Mouse (Mus musculus) embryo, embryonic 11.5 days (tissue): Measurements from ENCODE around the gene Flt3.
A peak's percentile ranks its signal among the peaks of the same experiment; 100 is the strongest.

Experiments used
- DNase-seq: peaks from one replicate; pipeline ENCODE4 v3.0.0-alpha.2; 2012; ENCODE audit warnings: low read depth, low spot score

Gene Flt3

DNA sequence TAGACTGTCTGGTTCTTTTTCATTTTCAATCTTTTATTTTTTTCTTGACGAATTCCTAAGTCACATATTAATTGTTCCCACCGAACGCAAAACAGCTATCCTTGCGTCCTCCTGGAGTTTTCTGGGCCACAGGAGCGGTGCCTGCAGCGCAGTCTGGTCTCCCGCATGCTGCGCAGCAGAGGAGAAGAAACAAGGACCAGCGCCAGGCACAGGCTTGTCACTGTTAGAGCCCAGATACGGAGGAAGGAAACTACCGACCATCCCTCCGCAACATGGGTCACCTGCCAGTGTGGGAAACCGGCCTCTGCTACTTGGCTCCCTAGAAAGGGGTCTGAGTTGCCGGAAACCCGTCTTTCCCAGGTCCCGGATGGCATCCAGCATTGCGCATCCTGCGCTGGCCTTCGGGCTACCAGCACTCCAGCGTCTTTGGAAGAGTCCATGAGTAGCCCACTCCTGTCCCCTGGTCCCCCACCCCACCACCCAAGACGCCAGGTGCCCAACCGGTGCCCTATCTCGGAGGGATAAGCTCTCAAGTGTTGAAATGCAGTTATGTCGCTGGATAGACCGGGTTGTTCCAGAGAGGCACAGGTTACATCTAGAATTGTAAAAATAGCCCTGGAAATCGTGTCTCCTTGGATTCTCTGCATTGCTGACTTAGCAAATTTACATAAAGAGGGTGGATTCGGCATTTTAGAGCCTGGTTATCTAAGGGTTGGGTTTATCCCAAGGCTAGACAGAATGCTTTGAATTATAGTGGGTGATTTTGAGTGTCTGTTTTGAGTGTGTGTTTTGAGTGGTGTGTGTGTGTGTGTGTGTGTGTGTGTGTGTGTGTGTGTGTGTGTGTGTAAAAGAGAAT lies 87.2 kb downstream of the Flt3 start:
- no peak for DNase-seq

DNA sequence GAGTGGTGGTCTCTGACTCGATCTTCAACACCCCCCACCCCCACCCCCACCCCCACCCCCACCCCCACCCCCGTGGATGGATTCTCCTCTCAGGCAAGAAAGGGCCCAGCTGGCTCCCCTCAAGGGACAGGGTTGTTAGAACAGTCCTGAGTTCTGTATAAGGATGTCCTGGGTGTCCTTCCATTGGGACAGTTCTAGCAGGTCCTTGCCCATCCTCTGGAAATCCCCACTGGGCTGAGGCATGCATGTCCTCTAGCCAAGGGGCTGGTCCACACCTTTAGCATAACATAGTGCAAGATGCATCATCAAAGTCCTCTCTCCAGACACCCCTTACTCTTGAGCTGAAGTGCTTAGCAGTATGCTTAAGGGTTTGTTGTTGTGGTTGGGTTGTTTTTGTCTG lies 90.5 kb downstream of the Flt3 start:
- no peak for DNase-seq

DNA sequence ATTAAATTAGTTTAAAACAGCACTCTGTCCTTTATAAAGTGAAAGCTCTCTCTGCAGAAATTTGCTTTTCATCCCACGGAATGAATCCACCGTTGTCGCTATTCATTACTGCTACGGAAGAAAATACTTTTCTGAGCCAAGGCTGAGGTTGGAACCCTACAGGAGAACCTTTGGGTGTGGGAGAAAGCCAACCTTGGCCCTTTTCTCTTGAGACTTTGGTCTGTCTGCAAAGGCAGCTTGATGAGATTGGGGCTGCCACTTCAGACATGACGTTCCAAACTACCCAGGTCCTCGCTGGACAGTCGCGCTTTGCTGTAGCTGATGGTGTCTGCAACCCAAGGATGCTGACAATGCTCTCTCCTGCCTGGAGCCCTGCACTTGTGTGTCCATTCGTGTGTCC lies 91.8 kb downstream of the Flt3 start:
- DNase-seq: no peak

DNA sequence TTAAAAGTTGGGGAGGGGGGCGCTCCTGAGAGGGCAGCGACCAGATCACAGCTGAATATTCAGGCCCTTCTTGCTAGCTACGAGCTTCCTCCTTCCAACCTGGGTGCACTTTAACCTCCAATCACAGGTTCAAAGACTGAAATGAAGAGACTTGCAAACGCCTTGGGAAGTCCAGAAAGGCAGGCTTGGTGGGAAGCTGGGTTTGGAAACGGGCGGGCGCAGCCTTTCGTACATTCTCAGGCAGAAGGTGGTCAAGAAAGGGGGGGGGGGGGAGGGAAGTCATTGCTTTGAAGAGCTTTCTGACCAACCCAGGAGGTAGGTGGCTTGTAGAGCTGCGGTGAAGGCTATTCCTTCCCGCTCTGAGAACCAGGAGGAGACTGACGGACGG lies 92.9 kb downstream of the Flt3 start:
- no peak for DNase-seq

DNA sequence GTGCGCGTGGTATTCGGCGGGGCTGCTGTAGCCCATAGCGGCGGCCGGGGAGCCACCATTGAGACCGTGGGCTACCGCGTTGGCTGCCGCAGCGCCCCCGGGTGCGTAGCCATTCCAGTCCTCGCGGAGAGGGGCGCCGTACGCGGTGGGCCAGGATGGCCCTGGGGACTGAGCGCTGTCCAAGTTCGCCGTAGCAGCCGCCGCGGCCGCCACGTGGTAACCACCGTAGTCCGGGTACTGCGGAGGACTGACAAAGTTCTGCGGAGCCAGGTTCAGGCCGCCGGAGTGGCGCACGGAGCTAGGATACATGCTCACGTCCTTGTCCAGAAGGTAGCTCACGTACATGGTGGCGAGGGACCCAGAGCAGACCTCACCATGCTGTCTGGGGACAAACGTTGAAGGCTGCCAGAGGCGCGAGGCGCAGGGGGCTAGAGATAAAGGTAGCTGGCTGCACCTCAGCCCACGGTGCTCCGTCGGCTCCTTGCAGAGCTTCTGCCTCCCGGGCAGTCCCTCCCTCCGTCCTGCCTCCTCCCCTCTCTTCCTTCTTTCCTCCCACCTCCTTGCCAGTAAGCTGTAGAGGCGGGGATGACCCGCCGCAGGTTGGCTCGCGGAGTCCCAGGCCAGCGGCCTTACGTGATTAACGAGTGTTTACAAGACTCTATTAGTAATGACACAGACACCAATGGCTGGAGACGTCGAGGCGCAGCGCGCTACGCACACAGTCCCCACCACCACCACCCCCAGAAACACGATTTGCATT lies 93.5 kb downstream of the Flt3 start, which contains the start of gene Cdx2:
Cdx2 (minus strand) TSS at position 633 of the 760 bp plus-strand sequence.
- DNase-seq: no peak

DNA sequence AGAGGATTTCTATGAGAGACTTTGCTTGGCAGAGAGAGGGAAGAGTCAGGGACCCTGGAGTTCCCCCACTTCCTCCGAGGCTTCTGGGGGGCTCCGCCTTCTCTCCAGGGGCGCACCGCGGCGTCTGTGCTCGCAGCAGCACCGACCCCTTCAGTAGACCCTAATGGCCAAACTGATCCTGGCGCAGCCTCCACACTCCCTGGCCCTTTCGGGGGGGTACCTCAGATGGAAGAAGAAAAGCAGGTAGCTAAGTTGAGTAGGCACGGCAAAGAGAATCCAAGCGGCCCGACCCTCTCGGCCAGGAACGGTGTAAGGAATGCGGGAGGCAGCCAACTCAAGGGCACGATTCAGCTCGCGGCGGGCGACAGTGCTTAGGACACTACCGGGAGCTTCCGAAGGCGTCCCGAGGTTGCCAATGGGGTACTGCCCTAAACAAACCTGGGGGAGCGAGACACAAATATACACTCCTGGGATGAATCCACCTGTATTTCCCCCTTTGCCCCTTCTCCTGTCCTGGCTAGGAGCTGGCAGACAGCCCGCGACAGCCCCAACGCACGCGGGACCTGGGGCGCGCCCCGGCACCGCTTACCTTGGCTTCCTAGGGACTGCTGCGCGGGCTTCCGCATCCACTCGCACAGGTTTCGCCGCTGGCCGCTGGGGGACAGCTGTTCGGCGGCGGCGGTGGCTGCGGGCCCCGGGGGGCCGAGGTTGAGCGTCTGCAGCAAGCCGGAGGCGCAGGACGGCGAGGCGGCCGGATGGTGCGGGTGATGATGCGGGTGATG lies 94.2 kb downstream of the Flt3 start:
- no peak for DNase-seq

DNA sequence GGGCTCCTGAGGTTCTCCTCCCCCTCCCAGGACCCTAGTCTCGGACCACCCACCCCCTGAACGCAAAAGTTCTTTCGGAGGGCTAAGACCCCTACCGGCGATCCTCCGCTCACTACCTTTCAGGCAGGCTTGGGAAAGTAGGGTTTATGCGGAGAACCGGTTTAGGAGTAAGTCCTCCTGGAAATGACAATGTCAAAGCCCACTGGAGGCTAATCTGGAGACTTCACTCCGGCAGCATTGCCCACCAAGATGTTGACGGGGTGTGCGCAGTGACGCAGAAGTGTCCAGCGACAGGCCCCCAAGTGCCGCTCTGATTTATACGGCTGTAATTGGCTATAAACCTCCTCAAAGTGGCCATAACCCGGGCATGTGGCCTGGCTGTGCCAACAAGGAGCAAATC lies 95.1 kb downstream of the Flt3 start:
- DNase-seq: no peak

DNA sequence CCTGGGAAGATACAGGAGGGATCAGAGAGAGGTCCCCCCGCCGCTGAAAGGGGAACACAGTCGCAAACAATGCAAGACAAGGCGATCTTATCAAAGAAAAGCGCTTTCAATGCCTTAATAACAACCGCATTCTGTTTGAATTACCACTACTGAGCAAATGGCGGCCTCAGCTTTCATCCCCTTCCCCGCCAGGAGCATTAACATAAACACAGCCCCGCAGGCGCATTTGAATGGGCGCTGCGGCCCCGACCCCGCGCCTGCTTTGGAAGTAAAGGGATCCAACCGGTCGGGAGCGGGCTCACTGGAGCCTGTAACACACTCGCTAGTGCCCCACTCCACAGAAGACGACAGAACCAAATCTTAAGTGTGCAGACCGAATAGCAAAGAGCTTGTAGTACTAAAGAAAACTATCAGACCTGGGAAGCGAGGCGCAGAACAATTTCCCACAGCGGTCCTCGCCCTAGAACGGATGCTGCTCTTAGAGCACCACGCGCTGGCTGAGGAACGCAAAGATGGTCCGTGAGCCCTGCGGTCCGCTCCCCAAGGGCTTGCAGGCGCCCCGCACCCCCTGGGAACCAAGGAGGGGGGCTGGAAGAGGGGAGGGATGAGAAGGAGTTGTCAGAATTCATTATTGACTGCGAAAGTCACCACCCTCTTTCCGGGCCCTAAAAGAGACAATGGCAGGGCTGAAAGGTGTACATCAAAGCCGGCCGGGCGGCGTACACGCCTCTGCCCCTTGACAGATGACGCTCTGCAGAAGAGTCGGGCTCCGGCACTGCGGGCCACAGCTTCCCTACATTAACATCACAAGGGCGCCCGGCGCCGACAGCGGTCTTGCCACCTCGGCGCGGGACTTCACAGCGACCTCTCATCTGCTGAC lies 95.8 kb downstream of the Flt3 start:
- DNase-seq: no peak

DNA sequence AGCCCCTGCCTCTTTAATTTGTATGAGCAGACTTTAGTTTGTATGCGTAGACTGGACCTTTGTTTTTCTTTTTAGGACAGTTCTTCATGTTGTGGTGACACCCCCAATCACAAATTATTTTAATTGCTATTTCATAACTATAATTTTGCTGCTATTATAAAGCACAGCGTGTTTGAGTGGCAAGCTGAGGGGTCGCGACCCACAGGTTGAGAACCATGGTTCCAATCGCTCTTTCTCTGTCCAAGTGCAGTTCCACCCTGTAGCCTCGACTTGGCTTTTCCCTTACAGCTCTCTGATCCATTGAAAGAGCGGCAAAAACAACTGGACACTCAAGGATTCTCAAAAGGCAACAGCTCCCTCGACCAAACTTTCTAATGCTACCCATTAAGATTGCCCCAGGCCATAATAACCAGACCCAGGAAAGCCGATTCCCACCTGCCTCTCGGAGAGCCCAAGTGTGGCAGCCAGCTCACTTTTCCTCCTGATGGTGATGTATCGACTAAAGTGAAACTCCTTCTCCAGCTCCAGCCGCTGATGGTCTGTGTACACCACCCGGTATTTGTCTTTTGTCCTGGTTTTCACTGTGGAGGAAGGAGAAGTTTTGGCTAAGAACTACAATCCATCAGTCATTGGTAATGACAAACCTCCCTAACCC lies 97.4 kb downstream of the Flt3 start:
- no peak for DNase-seq

DNA sequence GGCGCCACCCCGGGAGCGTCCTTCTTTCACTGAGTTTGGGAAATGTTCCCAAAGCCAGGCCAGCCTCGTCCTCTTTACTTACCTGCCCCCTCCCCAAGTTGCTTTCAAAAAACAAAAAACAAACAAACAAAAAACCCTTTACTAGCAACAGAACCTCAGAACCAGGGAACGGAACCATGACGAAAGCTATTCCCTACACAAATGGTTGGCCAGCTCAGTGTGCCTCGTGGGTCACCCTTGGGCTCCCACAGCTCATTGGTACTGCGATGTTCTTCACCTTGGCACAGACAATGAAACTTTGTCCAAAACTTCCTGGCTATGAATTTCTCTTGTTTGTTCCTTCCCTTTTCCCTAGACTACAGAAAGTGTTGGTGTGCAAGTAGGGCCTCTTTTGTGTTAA lies 98.1 kb downstream of the Flt3 start:
- DNase-seq: no peak

DNA sequence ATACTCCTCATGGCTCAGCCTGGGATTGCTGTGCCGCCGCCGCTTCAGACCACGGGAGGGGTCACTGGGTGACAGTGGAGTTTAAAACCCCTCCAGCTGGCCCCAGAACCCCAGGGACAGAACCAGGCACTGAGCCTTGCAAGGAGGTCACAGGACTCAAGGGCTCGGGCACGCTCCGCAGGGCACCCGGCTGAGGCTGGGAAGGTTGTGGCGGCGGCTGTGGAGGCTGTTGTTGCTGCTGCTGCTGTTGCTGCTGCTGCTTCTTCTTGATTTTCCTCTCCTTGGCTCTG lies 98.6 kb downstream of the Flt3 start:
- no peak for DNase-seq

DNA sequence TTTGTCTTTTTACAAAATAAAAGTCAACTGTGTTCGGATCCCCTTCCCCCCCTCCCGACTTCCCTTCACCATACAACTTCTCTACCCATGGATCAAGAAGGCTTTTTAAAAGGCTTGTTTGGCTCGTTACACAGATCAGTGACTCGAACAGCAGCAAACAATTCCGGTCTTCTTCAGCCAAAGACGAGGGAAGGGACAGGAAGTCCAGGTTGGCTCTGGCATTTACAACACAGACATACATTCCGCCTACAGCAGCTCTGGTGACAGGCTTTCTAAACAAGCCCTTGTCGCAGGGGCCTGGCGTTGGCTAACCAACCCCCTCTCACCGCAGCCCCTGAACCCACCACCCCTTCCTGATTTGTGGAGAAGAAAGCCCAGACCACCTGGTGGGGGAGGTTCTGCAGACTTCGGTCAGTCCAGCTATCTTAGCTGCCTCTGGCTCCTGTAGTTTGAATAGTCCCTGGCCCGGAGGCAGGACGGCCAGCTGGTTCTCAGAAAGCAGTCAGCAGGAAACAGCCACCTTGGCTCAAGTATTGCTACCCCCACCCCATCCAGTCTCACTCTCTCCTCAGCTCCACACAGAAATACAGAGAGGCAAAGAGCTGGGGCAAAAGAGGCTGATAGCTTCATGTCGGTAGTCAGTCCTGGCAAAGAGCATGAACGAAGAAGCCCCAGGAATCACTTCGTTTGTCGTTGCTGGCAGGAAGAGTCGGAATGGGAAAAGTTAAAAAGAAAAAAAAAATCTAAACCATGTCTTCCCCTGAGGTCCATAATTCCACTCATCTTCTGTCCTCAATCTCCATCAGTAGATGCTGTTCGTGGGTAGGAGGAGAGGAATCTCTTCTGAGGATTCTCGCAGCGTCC lies 99.1 kb downstream of the Flt3 start:
- no peak for DNase-seq

DNA sequence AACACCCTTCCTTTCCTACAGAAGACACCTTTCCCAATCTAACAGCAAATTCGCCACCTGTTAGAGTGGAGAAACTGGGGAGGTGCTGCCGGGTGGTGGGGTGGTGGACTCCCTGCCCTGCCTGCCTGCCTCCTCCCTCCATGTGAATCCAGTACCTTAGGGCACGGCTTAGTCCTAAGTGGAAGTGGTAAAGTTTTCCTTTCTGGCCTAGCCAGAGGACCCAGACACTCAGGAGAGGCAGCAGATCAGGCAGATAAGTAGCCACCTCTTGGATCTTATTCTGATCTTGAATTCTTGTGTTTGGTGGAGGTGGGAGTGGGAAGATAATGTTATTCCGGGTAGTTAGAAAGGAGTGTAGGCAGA lies 100.3 kb downstream of the Flt3 start:
- no peak for DNase-seq

DNA sequence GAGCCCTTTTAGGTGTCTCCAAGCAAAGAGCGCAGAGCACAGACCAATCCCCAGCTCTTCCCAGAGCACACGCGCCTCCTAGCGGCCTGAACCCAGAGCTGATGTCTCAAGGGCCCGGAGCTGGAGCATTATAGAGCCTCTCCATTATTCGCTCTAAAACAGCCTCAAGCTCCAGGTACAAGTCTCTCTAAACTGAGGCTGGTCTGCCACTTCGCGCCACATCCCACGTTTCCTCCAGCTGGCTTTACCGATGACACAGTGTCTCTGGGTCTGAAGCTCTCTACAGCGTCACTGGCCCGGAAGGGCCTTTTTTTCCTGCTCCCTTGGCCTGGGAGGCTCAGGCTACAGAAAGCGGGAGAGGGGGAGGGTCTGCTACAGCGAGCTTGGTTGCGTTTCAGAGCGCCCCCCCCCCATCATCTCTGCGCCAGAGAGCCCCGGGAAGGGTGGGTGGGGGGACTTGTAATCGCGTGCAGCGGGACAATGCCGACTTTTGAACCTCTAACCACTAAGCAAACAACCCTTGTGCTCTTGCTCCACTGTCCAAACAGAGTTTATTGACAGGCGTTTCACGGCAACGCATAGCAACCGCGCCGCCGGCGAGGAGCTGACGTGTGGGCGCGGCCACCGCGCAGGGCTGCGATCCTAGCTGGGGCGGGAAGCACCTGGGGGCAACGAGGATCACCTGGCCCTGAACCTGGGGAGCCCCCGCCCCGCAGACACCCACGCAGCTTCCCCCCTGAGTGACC lies 100.9 kb downstream of the Flt3 start:
- DNase-seq: no peak

DNA sequence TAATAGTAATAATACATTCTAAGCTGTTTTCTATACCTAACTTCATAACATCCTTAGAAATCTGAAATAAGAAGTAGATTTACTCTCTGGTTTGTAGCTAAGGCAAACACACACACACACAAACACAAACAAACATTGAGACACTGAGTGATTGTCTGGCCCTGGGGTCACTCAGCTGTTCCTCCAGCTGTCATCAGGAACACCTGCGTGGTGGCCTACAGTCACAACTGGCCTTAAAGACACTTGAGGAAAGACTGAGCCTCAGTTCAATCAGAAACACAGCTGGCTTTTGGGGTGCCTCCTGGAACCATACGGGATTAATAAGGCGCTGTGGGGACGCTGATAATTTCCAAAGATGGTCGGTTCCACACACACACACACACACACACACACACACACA lies 103.0 kb downstream of the Flt3 start:
- no peak for DNase-seq

DNA sequence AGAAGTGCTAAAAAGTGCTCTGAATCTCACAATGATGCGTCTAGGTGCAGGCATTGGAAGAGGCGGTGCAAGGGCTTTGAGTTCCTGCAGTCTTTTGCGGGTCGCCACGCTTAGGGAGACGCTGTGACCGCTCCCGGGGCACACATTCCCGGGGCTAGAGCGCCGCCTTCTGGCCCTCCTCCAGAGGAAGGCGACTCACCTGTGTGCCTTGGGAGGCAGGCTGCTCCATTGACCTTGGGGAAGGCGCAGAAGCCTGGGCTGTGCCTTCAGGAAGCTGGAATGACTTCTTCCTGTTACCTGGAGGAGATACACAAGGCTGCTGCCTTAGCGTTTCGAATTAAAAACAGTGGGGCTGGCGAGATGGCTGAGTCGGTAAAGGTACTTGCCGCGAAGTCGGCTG lies 106.2 kb downstream of the Flt3 start:
- no peak for DNase-seq

DNA sequence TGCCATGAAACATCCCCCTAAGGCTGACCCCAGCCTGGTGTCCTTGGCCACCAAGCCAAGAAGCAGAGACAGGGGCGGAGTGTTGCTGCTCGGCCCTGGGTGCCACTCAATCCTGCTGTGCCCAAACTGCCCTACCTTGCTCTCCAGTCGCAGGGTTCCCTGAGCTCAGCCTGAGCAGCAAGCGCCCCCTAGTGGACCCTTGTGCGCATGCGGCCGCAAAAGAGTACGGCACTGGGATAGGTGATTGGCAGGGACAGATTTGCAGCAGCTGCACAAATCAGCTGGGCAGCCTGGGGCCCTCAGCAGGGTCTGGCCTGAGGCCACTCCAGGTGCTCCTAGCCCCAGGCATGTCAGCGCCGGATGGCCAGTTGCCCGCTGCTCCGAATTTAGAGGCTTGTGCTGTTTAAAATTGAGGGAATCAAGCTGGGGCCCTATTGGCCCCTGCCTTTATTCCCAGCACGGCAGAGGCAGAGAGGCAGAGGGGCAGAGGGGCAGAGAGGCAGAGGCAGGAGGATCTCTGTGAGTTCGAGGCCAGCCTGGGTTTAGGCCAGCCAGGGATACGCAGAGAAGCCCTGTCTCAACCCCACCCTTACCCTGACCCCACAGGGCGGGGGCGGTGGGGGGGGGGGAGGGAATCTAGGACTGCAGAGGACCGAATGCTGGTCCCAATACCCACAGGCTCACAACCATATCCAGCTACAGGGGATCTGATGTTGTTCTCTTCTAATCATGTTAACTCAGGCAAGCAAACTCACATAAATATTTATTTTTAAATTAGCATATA lies 107.0 kb downstream of the Flt3 start:
- peak; percentile 80 for DNase-seq

DNA sequence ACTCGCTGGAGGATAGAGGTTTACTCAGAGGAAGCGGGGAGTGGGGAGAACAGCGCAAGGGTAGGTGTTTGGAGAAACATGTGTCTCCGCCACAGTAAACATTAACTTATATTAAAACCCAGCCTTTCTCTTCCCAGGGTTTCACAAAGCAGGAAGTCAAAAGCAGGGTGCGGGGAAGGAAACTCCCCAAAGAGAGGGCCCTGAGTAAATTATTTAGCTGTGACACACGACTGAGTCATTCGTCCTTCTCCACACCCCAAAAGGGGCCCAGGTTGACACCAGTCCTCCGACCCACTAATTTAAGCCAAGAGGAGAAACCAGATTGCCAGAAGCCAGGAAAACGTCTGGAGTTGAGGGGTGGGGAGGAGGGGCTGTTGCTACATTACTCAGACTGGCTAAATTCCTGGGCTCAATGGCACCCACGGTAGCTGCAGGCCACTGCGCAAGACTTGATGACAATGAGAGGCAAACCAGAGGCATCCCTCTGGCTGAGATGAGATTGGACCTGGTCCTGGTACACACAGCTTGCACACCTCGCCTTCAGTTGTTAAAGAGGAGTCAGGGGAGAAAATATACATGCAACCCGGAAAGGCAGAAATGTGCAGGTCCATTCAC lies 107.7 kb downstream of the Flt3 start:
- DNase-seq: no peak
